Mouse (Mus musculus) embryonic stem cell, embryonic (primary cell): ENCODE results near the gene C1qtnf3.

Experiments used
- CTCF ChIA-PET, 4 experiments: fragments of 300-600 bp in 2 of 4; fragments of 350-600 bp in 2 of 4; sonication (Branson Sonifier 250); formaldehyde crosslinking; loops; one replicate each; lab custom pipeline; 2022; ENCODE audit warnings: inconsistent platforms in 2 of 4; lab: Charles Lee
- POLR2A ChIA-PET, 4 experiments: fragments of 300-600 bp in 2 of 4; fragments of 350-600 bp in 2 of 4; sonication (Branson Sonifier 250); formaldehyde crosslinking; loops; one replicate each; lab custom pipeline; 2022; ENCODE audit warnings: antibody characterized with exemption in 4 of 4, inconsistent platforms in 1 of 4; lab: Charles Lee

The C1qtnf3 gene

GRCm38 (mm10) chr15:10990411-10990810 is 38.3 kb downstream of the C1qtnf3 start:
- ChIA-PET CTCF (interaction anchor here in 3 of 4 experiments (0.5 to 2.5 kb wide), 9 partner anchors 9 to 520 kb away, joined by 3 to 16 read pairs (median 4); partner anchors contain the start of genes Amacr (in 1 of the 3) and Dnajc21 (in 1 of the 3)), POLR2A (interaction anchor here in 3 of 4 experiments (0.7 to 1.6 kb wide), 5 partner anchors 9 to 1048 kb away, joined by 3 to 14 read pairs (median 4); partner anchors contain the start of gene Amacr (in 3 of the 3))

- POLR2A ChIA-PET, result interaction anchor here in 3 of 4 experiments (0.6 to 1.6 kb wide), 4 partner anchors 10 to 297 kb away, joined by 3 to 14 read pairs (median 7); partner anchors contain the start of gene Amacr (in 3 of the 3)
- CTCF ChIA-PET, result interaction anchor here in 3 of 4 experiments (0.6 to 2.5 kb wide), 5 partner anchors 10 to 71 kb away, joined by 3 to 16 read pairs (median 4); partner anchors contain the start of gene Amacr (in 1 of the 3)
These were observed 39.4 kb downstream of the C1qtnf3 start for GRCm38 (mm10) chr15:10991566-10991965.

- ChIA-PET POLR2A (interaction anchor here in 3 of 4 experiments (0.5 to 2.0 kb wide), 7 partner anchors 18 to 993 kb away, joined by 3 to 11 read pairs (median 3); partner anchors contain the start of genes Tars (in 2 of the 3) and Amacr (in 1 of the 3)), CTCF (interaction anchor here in 2 of 4 experiments (1.0 to 1.7 kb wide), 2 partner anchors 9 to 79 kb away, joined by 4 read pairs; no protein-coding TSS in a partner anchor)
These were observed 47.7 kb downstream of the C1qtnf3 start for GRCm38 (mm10) chr15:10999832-11000231.

GRCm38 (mm10) chr15:11000421-11000820 is 48.3 kb downstream of the C1qtnf3 start, which contains the start of gene Slc45a2:
Gene Slc45a2 (plus strand): TSS chr15:11000721.
- POLR2A ChIA-PET, result interaction anchor here in 2 of 4 experiments (1.0 to 2.0 kb wide), 5 partner anchors 19 to 399 kb away, joined by 3 to 11 read pairs (median 4); partner anchors contain the start of genes Tars (in 2 of the 2) and Amacr (in 1 of the 2)
- CTCF ChIA-PET, result interaction anchor here in 2 of 4 experiments (1.0 to 1.7 kb wide), 2 partner anchors 8 to 80 kb away, joined by 4 read pairs; no protein-coding TSS in a partner anchor

- ChIA-PET CTCF (interaction anchor here in 1 of 4 experiments (1.0 kb wide), 1 partner anchor 22 kb away, joined by 3 read pairs; the partner anchor contains the start of gene Amacr), POLR2A (interaction anchor here in 1 of 4 experiments (1.2 kb wide), 1 partner anchor 22 kb away, joined by 3 read pairs; the partner anchor contains the start of gene Amacr)
These were observed 51.7 kb downstream of the C1qtnf3 start for GRCm38 (mm10) chr15:11003791-11004190.

- ChIA-PET CTCF (interaction anchor here in 1 of 4 experiments (1.3 kb wide), 1 partner anchor 402 kb away, joined by 3 read pairs; no protein-coding TSS in a partner anchor), POLR2A (no interaction called here)
These were observed 52.5 kb downstream of the C1qtnf3 start for GRCm38 (mm10) chr15:11004646-11005045.

- POLR2A ChIA-PET, result interaction anchor here in 1 of 4 experiments (0.5 to 1.2 kb wide), 3 partner anchors 56 to 379 kb away, joined by 3 to 4 read pairs (median 3); partner anchors contain the start of gene Adamts12
These were observed 56.6 kb downstream of the C1qtnf3 start for GRCm38 (mm10) chr15:11008756-11009155.

GRCm38 (mm10) chr15:11010976-11011548 is 58.9 kb downstream of the C1qtnf3 start:
- ChIA-PET CTCF (no interaction called here), POLR2A (no interaction called here)

More at GRCm38 (mm10) chr15:11008756-11009155, 56.6 kb downstream of the C1qtnf3 start:
- CTCF ChIA-PET, result interaction anchor here (0.6 to 2.4 kb wide), 21 partner anchors 8 to 398 kb away, joined by 3 to 27 read pairs (median 4); partner anchors contain the start of genes Rxfp3 (in 2 of the 4), Amacr (in 1 of the 4) and Slc45a2 (in 1 of the 4)

GRCm38 (mm10) chr15:11014931-11015330 is 62.8 kb downstream of the C1qtnf3 start:
- POLR2A ChIA-PET, result interaction anchor here in 1 of 4 experiments (0.8 kb wide), 1 partner anchor 385 kb away, joined by 5 read pairs; no protein-coding TSS in a partner anchor

GRCm38 (mm10) chr15:11026801-11027561 is 74.8 kb downstream of the C1qtnf3 start:
- CTCF ChIA-PET, result no interaction called here

More at GRCm38 (mm10) chr15:11014931-11015330, 62.8 kb downstream of the C1qtnf3 start:
- CTCF ChIA-PET, result no interaction called here

More at GRCm38 (mm10) chr15:11026801-11027561, 74.8 kb downstream of the C1qtnf3 start:
- POLR2A ChIA-PET, result no interaction called here
